Mouse (Mus musculus) spleen, adult 2 months (tissue): Measurements from ENCODE around the gene Fosl1.

Source experiments
- CTCF ChIP-seq: fragments of 200-500 bp; IDR thresholded peaks from 2 replicates; pipeline ENCODE4 v1.5.1; 2011; ENCODE audit warnings: mild to moderate bottlenecking, inconsistent platforms; ENCODE audit not compliant: insufficient read depth, insufficient read length, insufficient replicate concordance; ENCODE audit errors: extremely low read depth
- POLR2A ChIP-seq: fragments of 200-500 bp; IDR thresholded peaks from 2 replicates; pipeline ENCODE4 v1.6.1; 2011; ENCODE audit warnings: low read depth, low read length, inconsistent platforms

DNA sequence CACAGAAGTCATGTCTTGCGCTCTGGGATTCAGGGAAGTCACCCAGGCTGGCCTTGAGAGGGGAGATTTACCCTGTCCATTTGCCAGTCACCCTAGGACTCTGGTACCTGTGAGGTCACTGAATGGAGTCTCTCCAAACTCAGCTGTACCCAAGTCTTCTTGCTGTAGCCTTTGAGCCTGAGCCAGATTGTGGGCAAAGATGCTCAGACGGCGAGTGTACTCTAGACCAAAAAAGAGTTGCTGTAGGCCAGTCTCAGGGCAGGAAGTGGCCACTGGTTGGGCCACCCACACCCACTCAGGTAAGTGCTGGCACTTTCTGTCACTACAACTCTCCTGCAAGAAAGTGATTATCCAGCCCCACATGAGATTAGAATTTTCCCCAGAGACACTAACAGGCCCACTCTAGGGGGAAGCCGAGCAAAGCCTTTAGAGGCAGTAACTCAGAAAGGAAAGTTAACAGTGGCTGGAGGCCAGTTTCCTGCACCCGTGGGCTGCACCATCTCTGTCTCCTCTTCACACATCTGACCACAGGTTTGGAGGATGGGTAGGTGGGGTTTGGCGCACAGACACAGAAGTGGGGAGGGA is 19.7 kb downstream of the Fosl1 start:
- TF ChIP-seq CTCF (no peak), POLR2A (no peak)
